Mouse (Mus musculus) heart, adult 2 months (tissue): ENCODE data around the gene Grik2.
"Not testable (repeated sequence)": the region's sequence is repeated elsewhere in the genome, so short reads cannot be mapped to it uniquely, and the experiment has no call there.

Experiments
- CTCF ChIP-seq: fragments of 200-600 bp; IDR thresholded peaks from 2 replicates; pipeline ENCODE4 v1.8.1; 2022; ENCODE audit warnings: antibody characterized with exemption, mild to moderate bottlenecking, moderate library complexity
- POLR2A ChIP-seq: fragments of 200-500 bp; IDR thresholded peaks from 2 replicates; pipeline ENCODE4 v1.6.1; 2011; ENCODE audit warnings: mild to moderate bottlenecking, low read depth, low read length, control low read depth; ENCODE audit not compliant: insufficient read depth

GRCm38 (mm10) chr10:49151496-49151895 lies 637.1 kb downstream of the Grik2 start:
- TF ChIP-seq CTCF, POLR2A: not testable (repeated sequence)
